Mouse (Mus musculus) brain, embryonic 14.5 days (tissue): ENCODE measurements at regions not wholly inside any gene's neighbourhood (a gene's known extent, or its start where the extent isn't known, plus 50 kb on each side); places are given as distances from the start of the nearest gene placed in this dataset.

Experiments
- CTCF ChIP-seq: fragments of 200-500 bp; IDR thresholded peaks from 2 replicates; pipeline ENCODE4 v1.5.1; 2012; ENCODE audit warnings: inconsistent platforms, mild to moderate bottlenecking, moderate library complexity, borderline replicate concordance; ENCODE audit not compliant: insufficient read depth, insufficient read length; ENCODE audit errors: extremely low read depth
- POLR2A ChIP-seq: fragments of 200-500 bp; IDR thresholded peaks from 2 replicates; pipeline ENCODE4 v1.6.1; 2012; ENCODE audit warnings: mild to moderate bottlenecking, inconsistent platforms, borderline replicate concordance; ENCODE audit not compliant: poor library complexity, insufficient read depth, insufficient read length, severe bottlenecking; ENCODE audit errors: extremely low read depth

DNA sequence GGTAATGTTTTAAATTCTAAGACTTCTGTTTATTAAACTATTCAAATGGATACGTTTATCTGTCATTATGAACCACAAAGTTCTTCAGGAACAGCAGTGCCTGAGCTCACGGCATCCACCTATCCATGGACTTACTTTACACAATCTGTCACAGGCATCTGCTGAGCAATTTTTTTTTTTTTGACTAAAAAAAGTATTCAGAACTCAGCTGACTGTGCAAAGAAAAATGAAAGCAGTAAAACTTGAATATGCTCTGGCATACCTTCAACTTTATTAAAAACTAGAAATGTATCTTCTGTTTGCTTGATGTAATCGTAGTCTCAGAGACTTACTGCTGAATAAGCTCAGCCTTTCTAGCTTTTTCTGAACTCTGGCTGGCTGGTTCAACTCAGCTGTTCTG, 62.0 kb upstream of the Speer4c start:
- TF ChIP-seq CTCF (no peak), POLR2A (no peak)
